In genomic region chr6:29853213-29853899, GRCm38 (mm10) we compare ENCODE assay signal across 9 mouse cellular contexts.
DNase-seq lines count a peak whose midpoint lies in the region; ATAC-seq and TF ChIP-seq lines count a peak whose summit lies in the region.
"Had no signal": no experiment of that assay in that cellular context is flagged by ENCODE, and none has a peak within 500 bp of the region (broad histone marks: within the 10 kb centered on the region; RNA-seq: fewer than 3 reads in every experiment).

No protein-coding gene starts in this region.

- peak; percentile 60; the same call in 1 of the 2 replicates for ATAC-seq in heart, embryonic 15.5 days (replicated peaks; ENCODE audit: insufficient number of reproducible peaks, insufficient read depth, low FRiP score, low read depth)
- ATAC-seq in liver, embryonic 12.5 days: no peak
- 0 out of 2 replicates have a peak, but pooled peaks have one; percentile 70 for ATAC-seq in neural tube, embryonic 12.5 days (ENCODE audit: low FRiP score, low read depth)

- no peak for TF ChIP-seq POLR2A in testis, adult 2 months (IDR thresholded peaks at IDR 0.05; ENCODE audit: control insufficient read depth, low read depth, low read length)

- H3K4me1 ChIP-seq in forebrain, embryonic 10.5 days: peaks cover 14% of the 10 kb centered on the region
- peaks cover 13% of the 10 kb centered on the region for H3K4me1 ChIP-seq in heart, embryonic 15.5 days (replicated peaks)
- H3K4me1 ChIP-seq in liver, embryonic 12.5 days: peaks cover 51% of the 10 kb centered on the region
- peaks cover 2% of the 10 kb centered on the region; the same call in 1 of the 2 replicates for H3K4me1 ChIP-seq in neural tube, embryonic 12.5 days
- no peaks in the 10 kb centered on the region for H3K4me1 ChIP-seq in testis, adult 2 months (ENCODE audit: control insufficient read depth, insufficient read depth, low read length)

- H3K27ac ChIP-seq in forebrain, embryonic 10.5 days: peak overlapping the region; percentile 83
- no peak overlapping the region for H3K27ac ChIP-seq in heart, embryonic 15.5 days
- H3K27ac ChIP-seq in liver, embryonic 12.5 days: no peak overlapping the region
- H3K27ac ChIP-seq in neural tube, embryonic 12.5 days: no peak overlapping the region
- no peak overlapping the region for H3K27ac ChIP-seq in testis, adult 2 months (ENCODE audit: control insufficient read depth, insufficient read depth, low read depth, low read length)
- H3K27ac ChIP-seq: macrophage had no signal

- no peaks in the 10 kb centered on the region for H3K27me3 ChIP-seq in forebrain, embryonic 10.5 days (ENCODE audit: poor library complexity, severe bottlenecking)
- no peaks in the 10 kb centered on the region for H3K27me3 ChIP-seq in heart, embryonic 15.5 days
- H3K27me3 ChIP-seq in liver, embryonic 12.5 days (replicated peaks): no peaks in the 10 kb centered on the region
- no peaks in the 10 kb centered on the region for H3K27me3 ChIP-seq in neural tube, embryonic 12.5 days (replicated peaks)
- H3K27me3 ChIP-seq in testis, adult 2 months (ENCODE audit: control insufficient read depth, insufficient read depth, low read length): no peaks in the 10 kb centered on the region

- H3K36me3 ChIP-seq in forebrain, embryonic 10.5 days (replicated peaks): no peaks in the 10 kb centered on the region
- no peaks in the 10 kb centered on the region for H3K36me3 ChIP-seq in heart, embryonic 15.5 days
- no peaks in the 10 kb centered on the region for H3K36me3 ChIP-seq in liver, embryonic 12.5 days
- no peaks in the 10 kb centered on the region for H3K36me3 ChIP-seq in neural tube, embryonic 12.5 days
- no peaks in the 10 kb centered on the region for H3K36me3 ChIP-seq in testis, adult 2 months (ENCODE audit: control insufficient read depth, insufficient read depth, low read length)

- H3K4me3 ChIP-seq in forebrain, embryonic 10.5 days: no peak overlapping the region
- peak overlapping the region; percentile 30 for H3K4me3 ChIP-seq in heart, embryonic 15.5 days
- H3K4me3 ChIP-seq in liver, embryonic 12.5 days: no peak overlapping the region
- H3K4me3 ChIP-seq in neural tube, embryonic 12.5 days: no peak overlapping the region
- no peak overlapping the region for H3K4me3 ChIP-seq in testis, adult 2 months (ENCODE audit: control insufficient read depth, low read depth, low read length)

- DNase-seq in CD8-positive naive resting alpha-beta T cell, adult 2 months (ENCODE audit: low read depth in 2 of 2, low spot score in 2 of 2): peak; percentile 71 to 81
- peak; percentile 40 for DNase-seq in c-Kit-negative CD71-positive TER-119-positive erythroid progenitor cells, embryonic 14.5 days (ENCODE audit: low read depth, low spot score)
- DNase-seq in forebrain, embryonic 10.5 days (ENCODE audit: extremely low spot score, low spot score): peak; percentile 80
- peak; percentile 80 for DNase-seq in kidney, postnatal 14 days

- no peak overlapping the region for H3K9ac ChIP-seq in heart, embryonic 15.5 days
- H3K9ac ChIP-seq in liver, embryonic 12.5 days: no peak overlapping the region
- H3K9ac ChIP-seq in neural tube, embryonic 12.5 days: no peak overlapping the region

- peak; percentile 42; the same call in 1 of the 2 replicates for TF ChIP-seq CTCF in testis, adult 2 months (IDR thresholded peaks at IDR 0.05; ENCODE audit: control insufficient read depth, insufficient read depth, insufficient replicate concordance, low read depth, low read length)

- WGBS in forebrain, embryonic 10.5 days: 34% methylated on average over 12 of the region's 12 CpGs
- 23% methylated on average over 12 of the region's 12 CpGs for WGBS in heart, embryonic 15.5 days
- WGBS in liver, embryonic 12.5 days (ENCODE audit: insufficient replicate concordance): 27% methylated on average over 12 of the region's 12 CpGs
- WGBS in neural tube, embryonic 12.5 days: 39% methylated on average over 12 of the region's 12 CpGs

- H3K9me3 ChIP-seq in forebrain, embryonic 10.5 days: no peaks in the 10 kb centered on the region
- H3K9me3 ChIP-seq in heart, embryonic 15.5 days (replicated peaks): no peaks in the 10 kb centered on the region
- H3K9me3 ChIP-seq in liver, embryonic 12.5 days (replicated peaks): no peaks in the 10 kb centered on the region
- no peaks in the 10 kb centered on the region for H3K9me3 ChIP-seq in neural tube, embryonic 12.5 days

- peak overlapping the region; percentile 60 for H3K4me2 ChIP-seq in heart, embryonic 15.5 days
- peak overlapping the region; percentile 43 for H3K4me2 ChIP-seq in liver, embryonic 12.5 days
- peak overlapping the region; percentile 30; the same call in 1 of the 2 replicates for H3K4me2 ChIP-seq in neural tube, embryonic 12.5 days (replicated peaks)
